Mouse (Mus musculus) C2C12 (cell line): ENCODE measurements around the gene Ints2. TPM values are rescaled to one million over a fixed set of nuclear protein-coding genes. Genes with fewer than 3 reads are reported as not detected.
"Not testable (repeated sequence)": the region's sequence is repeated elsewhere in the genome, so short reads cannot be mapped to it uniquely, and the experiment has no call there.

Experiments
- H3K27me3 ChIP-seq: one replicate; pipeline ENCODE4 v1.6.1; 2011; ENCODE audit not compliant: control insufficient read depth, insufficient read depth, insufficient read length
- H3K36me3 ChIP-seq: one replicate; pipeline ENCODE4 v1.6.1; 2011; ENCODE audit not compliant: control insufficient read depth, insufficient read depth
- H3K4me3 ChIP-seq: one replicate; pipeline ENCODE4 v1.5.1; 2011; ENCODE audit warnings: mild to moderate bottlenecking, control low read depth; ENCODE audit not compliant: poor library complexity, insufficient read depth, severe bottlenecking
- H3K79me2 ChIP-seq: one replicate; pipeline ENCODE4 v1.6.1; 2011; ENCODE audit not compliant: control insufficient read depth, insufficient read depth
- H3K79me3 ChIP-seq: one replicate; pipeline ENCODE4 v1.6.1; 2011; ENCODE audit warnings: low read depth, control low read depth
- H3ac ChIP-seq: one replicate; pipeline ENCODE3; 2011; ENCODE audit warnings: low read depth; ENCODE audit not compliant: control insufficient read depth, insufficient read length
- CEBPB ChIP-seq: IDR thresholded peaks from one replicate; pipeline ENCODE4 v1.6.1; 2011; ENCODE audit warnings: low read depth, mild to moderate bottlenecking, control low read depth, moderate library complexity
- CTCF ChIP-seq: IDR thresholded peaks from one replicate; pipeline ENCODE4 v1.5.1; 2011; ENCODE audit not compliant: control insufficient read depth, insufficient read depth, insufficient read length
- FOSL1 ChIP-seq: IDR thresholded peaks from one replicate; pipeline ENCODE4 v1.8.0; 2011; ENCODE audit warnings: mild to moderate bottlenecking, low read length; ENCODE audit not compliant: poor library complexity, insufficient read depth, severe bottlenecking
- MAX ChIP-seq: IDR thresholded peaks from one replicate; pipeline ENCODE4 v1.6.1; 2011; ENCODE audit warnings: mild to moderate bottlenecking, control low read depth
- MYOD1 ChIP-seq: IDR thresholded peaks from one replicate; pipeline ENCODE4 v1.6.1; 2011; ENCODE audit warnings: low read depth; ENCODE audit not compliant: control insufficient read depth, insufficient read length
- MYOG ChIP-seq: IDR thresholded peaks from one replicate; pipeline ENCODE4 v1.6.1; 2011; ENCODE audit not compliant: control insufficient read depth, insufficient read length; ENCODE audit errors: extremely low read depth
- USF1 ChIP-seq: IDR thresholded peaks from one replicate; pipeline ENCODE4 v1.6.1; 2011; ENCODE audit warnings: low read depth, mild to moderate bottlenecking, control low read depth, moderate library complexity
- long read RNA-seq, 2 experiments: library from polyadenylated mRNA; unstranded; transcript quantifications; one replicate each; pipeline ENCODE4 v2.0.0; 2019 to 2020
- polyA plus RNA-seq: library from polyadenylated mRNA; unstranded; fragments of >200 nt; fragmentation: generic; extraction: Trizol; gene quantifications from one replicate; pipeline ENCODE4 v1.2.1, GENCODE M21; 2012; ENCODE audit warnings: missing spikeins

The Ints2 gene
- 9.1 TPM for polyA plus RNA-seq
- long read RNA-seq, experiment 1, full-length matches to known transcripts = 1 of 3 reads
- long read RNA-seq, experiment 1, partial matches to known transcripts = 0 of 3 reads
- long read RNA-seq, experiment 1, other reads (novel, unspliced or antisense) = 2 of 3 reads
- long read RNA-seq, experiment 2, full-length matches to known transcripts = 68 of 144 reads
- long read RNA-seq, experiment 2, partial matches to known transcripts = 24 of 144 reads
- long read RNA-seq, experiment 2, other reads (novel, unspliced or antisense) = 52 of 144 reads

GRCm38 (mm10) chr11:86257460-86258076 is at the start of gene Ints2:
Gene Ints2 (minus strand): TSS chr11:86257575.
- H3K36me3 ChIP-seq = peaks cover 23% of the 10 kb centered on the region
- H3ac ChIP-seq = peak within 1 kb of the TSS; percentile 80
- H3K27me3 ChIP-seq = no peaks in the 10 kb centered on the region
- peak within 1 kb of the TSS; percentile 56 for H3K4me3 ChIP-seq
- peaks cover 13% of the 10 kb centered on the region for H3K79me3 ChIP-seq
- TF ChIP-seq MYOG = no peak
- peak; percentile 72 for TF ChIP-seq MAX
- peaks cover 29% of the 10 kb centered on the region for H3K79me2 ChIP-seq

GRCm38 (mm10) chr11:86292201-86292600 is 34.8 kb upstream of the Ints2 start:
- Histone ChIP-seq H3K36me3 (peaks cover 63% of the 10 kb centered on the region), H3K79me2 (peaks cover 71% of the 10 kb centered on the region), H3K79me3 (peaks cover 44% of the 10 kb centered on the region)
- not testable (repeated sequence) for H3K4me3 ChIP-seq, H3ac ChIP-seq, H3K27me3 ChIP-seq

GRCm38 (mm10) chr11:86291714-86292113 is 34.3 kb upstream of the Ints2 start:
- H3K4me3 ChIP-seq = no peak overlapping the region
- H3K79me2 ChIP-seq = peaks cover 66% of the 10 kb centered on the region
- TF ChIP-seq FOSL1 (no peak), MYOG (no peak), MYOD1 (no peak), CEBPB (no peak), USF1 (no peak), MAX (no peak), CTCF (no peak)
- peaks cover 67% of the 10 kb centered on the region for H3K36me3 ChIP-seq
- no peaks in the 10 kb centered on the region for H3K27me3 ChIP-seq
- peaks cover 40% of the 10 kb centered on the region for H3K79me3 ChIP-seq
- no peak overlapping the region for H3ac ChIP-seq

- Histone ChIP-seq H3ac (no peak overlapping the region), H3K79me2 (peaks cover 6% of the 10 kb centered on the region), H3K36me3 (peaks cover 93% of the 10 kb centered on the region), H3K79me3 (no peaks in the 10 kb centered on the region), H3K4me3 (no peak overlapping the region), H3K27me3 (no peaks in the 10 kb centered on the region)
- TF ChIP-seq MAX (no peak), MYOD1 (no peak), CTCF (no peak), MYOG (no peak), FOSL1 (no peak), CEBPB (no peak), USF1 (no peak)
Measured at GRCm38 (mm10) chr11:86285729-86286128, 28.4 kb upstream of the Ints2 start.

- TF ChIP-seq USF1 = no peak
- no peak for TF ChIP-seq MAX
- TF ChIP-seq MYOG = no peak
- Histone ChIP-seq H3K79me2 (no peaks in the 10 kb centered on the region), H3ac (no peak overlapping the region), H3K4me3 (no peak overlapping the region), H3K79me3 (no peaks in the 10 kb centered on the region), H3K36me3 (peaks cover 92% of the 10 kb centered on the region), H3K27me3 (no peaks in the 10 kb centered on the region)
Measured at GRCm38 (mm10) chr11:86278442-86279102, 21.2 kb upstream of the Ints2 start.

GRCm38 (mm10) chr11:86257054-86257453 is 321 bp downstream of the Ints2 start:
- H3K79me3 ChIP-seq = peaks cover 13% of the 10 kb centered on the region
- peak overlapping the region; percentile 56 for H3K4me3 ChIP-seq
- H3K27me3 ChIP-seq = no peaks in the 10 kb centered on the region
- no peak for TF ChIP-seq MAX
- TF ChIP-seq CEBPB = no peak
- no peak for TF ChIP-seq FOSL1
- peak overlapping the region; percentile 80 for H3ac ChIP-seq
- peaks cover 29% of the 10 kb centered on the region for H3K79me2 ChIP-seq
- H3K36me3 ChIP-seq = peaks cover 28% of the 10 kb centered on the region
